8 mouse cellular contexts compared by ENCODE assay signal in the genomic region with DNA sequence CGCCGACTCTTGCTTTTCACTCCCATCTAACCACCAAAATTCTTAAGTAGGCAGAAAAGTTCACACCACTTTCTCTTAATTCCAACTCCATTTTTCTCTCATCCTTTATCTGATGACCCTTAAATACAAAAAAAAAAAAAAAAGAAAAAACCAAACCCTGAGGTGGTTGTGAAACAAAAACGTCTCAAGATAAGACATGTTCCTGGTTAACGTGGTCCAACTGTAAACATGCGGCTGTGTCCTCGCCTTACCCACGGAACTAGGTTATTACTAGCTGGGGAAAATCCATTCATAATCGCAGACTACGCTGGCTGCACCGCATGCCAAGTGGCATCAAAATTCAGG. TPM values are rescaled to one million over a fixed set of nuclear protein-coding genes. Genes with fewer than 3 reads are reported as not detected.
DNase-seq lines count a peak whose midpoint lies in the region; ATAC-seq lines count a peak whose summit lies in the region.

No protein-coding gene starts in this region.

- no peaks in the 10 kb centered on the region for H3K27me3 ChIP-seq in kidney, embryonic 14.5 days (ENCODE audit: control insufficient read depth, insufficient read depth, low read length)
- H3K27me3 ChIP-seq in hindbrain, embryonic 16.5 days (replicated peaks; ENCODE audit: control insufficient read depth, insufficient read depth, low read length) = no peaks in the 10 kb centered on the region
- H3K27me3 ChIP-seq in midbrain, embryonic 15.5 days (replicated peaks) = no peaks in the 10 kb centered on the region

- H3K9me3 ChIP-seq in kidney, embryonic 14.5 days (ENCODE audit: control insufficient read depth, low read length) = no peaks in the 10 kb centered on the region
- H3K9me3 ChIP-seq in hindbrain, embryonic 16.5 days (ENCODE audit: control insufficient read depth, low read length) = no peaks in the 10 kb centered on the region
- no peaks in the 10 kb centered on the region for H3K9me3 ChIP-seq in midbrain, embryonic 15.5 days

- ATAC-seq in kidney, embryonic 14.5 days (ENCODE audit: low FRiP score, low TSS enrichment) = no peak
- no peak for ATAC-seq in hindbrain, embryonic 16.5 days
- no peak for ATAC-seq in midbrain, embryonic 15.5 days (replicated peaks)
- no peak for ATAC-seq in activated CD4-positive, CD25-positive, alpha-beta regulatory T cell, adult 4 months

- peak overlapping the region; percentile 75 for H3K4me3 ChIP-seq in kidney, embryonic 14.5 days (ENCODE audit: low read length)
- H3K4me3 ChIP-seq in brown adipose tissue, adult 24 weeks (ENCODE audit: insufficient read depth, low read depth, low read length) = peak overlapping the region; percentile 93
- H3K4me3 ChIP-seq in hindbrain, embryonic 16.5 days (ENCODE audit: low read length) = peak overlapping the region; percentile 92
- peak overlapping the region; percentile 97 for H3K4me3 ChIP-seq in midbrain, embryonic 15.5 days

- H3K4me1 ChIP-seq in kidney, embryonic 14.5 days (ENCODE audit: control insufficient read depth, insufficient read depth, low read length) = peaks cover 5% of the 10 kb centered on the region
- H3K4me1 ChIP-seq in brown adipose tissue, adult 24 weeks (ENCODE audit: control insufficient read depth, insufficient read depth, insufficient read length, low read length) = peaks cover 7% of the 10 kb centered on the region
- H3K4me1 ChIP-seq in hindbrain, embryonic 16.5 days (ENCODE audit: control insufficient read depth, insufficient read depth, low read depth, low read length) = peaks cover 8% of the 10 kb centered on the region
- peaks cover 19% of the 10 kb centered on the region for H3K4me1 ChIP-seq in midbrain, embryonic 15.5 days

- H3K9ac ChIP-seq in kidney, embryonic 14.5 days (ENCODE audit: low read depth, low read length) = peak overlapping the region; percentile 83
- H3K9ac ChIP-seq in hindbrain, embryonic 16.5 days (ENCODE audit: low read depth, low read length) = peak overlapping the region; percentile 92
- H3K9ac ChIP-seq in midbrain, embryonic 15.5 days = peak overlapping the region; percentile 93

- WGBS in kidney, embryonic 14.5 days = 16% methylated on average over 10 of the region's 10 CpGs
- WGBS in hindbrain, embryonic 16.5 days = 16% methylated on average over 10 of the region's 10 CpGs
- WGBS in midbrain, embryonic 15.5 days = 18% methylated on average over 10 of the region's 10 CpGs

- no peak for DNase-seq in kidney, postnatal 25 days
- no peak for DNase-seq in cerebellum, postnatal 25 days
- no peak for DNase-seq in spleen, postnatal 4 days (ENCODE audit: low spot score in 2 of 2)

- peaks cover 31% of the 10 kb centered on the region for H3K36me3 ChIP-seq in kidney, embryonic 14.5 days (ENCODE audit: control insufficient read depth, insufficient read depth, low read length)
- peaks cover 11% of the 10 kb centered on the region for H3K36me3 ChIP-seq in hindbrain, embryonic 16.5 days (ENCODE audit: control insufficient read depth, insufficient read depth, low read length)
- peaks cover 4% of the 10 kb centered on the region; the same call in 1 of the 2 replicates for H3K36me3 ChIP-seq in midbrain, embryonic 15.5 days (replicated peaks)

- no peak overlapping the region for H3K27ac ChIP-seq in kidney, embryonic 14.5 days (ENCODE audit: low read depth, low read length)
- H3K27ac ChIP-seq in brown adipose tissue, adult 24 weeks (replicated peaks; ENCODE audit: low read depth, low read length) = no peak overlapping the region
- peak overlapping the region; percentile 88 for H3K27ac ChIP-seq in hindbrain, embryonic 16.5 days (ENCODE audit: low read depth, low read length)
- H3K27ac ChIP-seq in midbrain, embryonic 15.5 days = peak overlapping the region; percentile 93

- H3K4me2 ChIP-seq in kidney, embryonic 14.5 days (replicated peaks; ENCODE audit: low read depth, low read length) = peak overlapping the region; percentile 75
- peak overlapping the region; percentile 80 for H3K4me2 ChIP-seq in hindbrain, embryonic 16.5 days (ENCODE audit: low read length)
- peak overlapping the region; percentile 71 for H3K4me2 ChIP-seq in midbrain, embryonic 15.5 days

RNA-seq across cellular contexts. Expression of gene Metap2, which starts 8.3 kb away (rescaled TPM):
- polyA plus RNA-seq in kidney, embryonic 14.5 days (2014; fragmentation: Nextera tagmentation; extraction: Ambion mirVana) = 212 and 221 TPM in 2 replicates
- polyA plus RNA-seq in brown adipose tissue, adult 24 weeks (2012; ENCODE audit: insufficient read depth, insufficient read length, missing spikeins) = 137 TPM in 2 replicates
- polyA plus RNA-seq in hindbrain, embryonic 16.5 days (2015; fragmentation: Nextera tagmentation; extraction: Ambion mirVana) = 138 and 152 TPM in 2 replicates
- 140 and 157 TPM in 2 replicates for polyA plus RNA-seq in midbrain, embryonic 15.5 days (2015; fragmentation: Nextera tagmentation; extraction: Ambion mirVana)
- polyA plus RNA-seq in activated CD4-positive, CD25-positive, alpha-beta regulatory T cell, adult 4 months (2017; shearing (Covaris generic)) = 100 to 1,000 TPM; 188 to 241 TPM

RNA-seq across cellular contexts. Expression of gene Usp44, which starts 57.2 kb away (rescaled TPM):
- polyA plus RNA-seq in kidney, embryonic 14.5 days (2014; fragmentation: Nextera tagmentation; extraction: Ambion mirVana) = 1.1 and 1.4 TPM in 2 replicates
- polyA plus RNA-seq in brown adipose tissue, adult 24 weeks (2012; ENCODE audit: insufficient read depth, insufficient read length, missing spikeins) = not detected in 2 replicates
- polyA plus RNA-seq in hindbrain, embryonic 16.5 days (2015; fragmentation: Nextera tagmentation; extraction: Ambion mirVana) = 0.27 and 0.29 TPM in 2 replicates
- 0.32 and 0.61 TPM in 2 replicates for polyA plus RNA-seq in midbrain, embryonic 15.5 days (2015; fragmentation: Nextera tagmentation; extraction: Ambion mirVana)
- under 1 TPM in 1 of 2 experiments, not detected in 1; 0.17 TPM for polyA plus RNA-seq in activated CD4-positive, CD25-positive, alpha-beta regulatory T cell, adult 4 months (2017; shearing (Covaris generic))

Comparison
In these comparisons a context has a peak if more than half of its experiments do, and no peak if none do; other contexts are left out.
1. H3K27ac ChIP-seq: peak in hindbrain, embryonic 16.5 days (single experiment) and midbrain, embryonic 15.5 days (single experiment); none in kidney, embryonic 14.5 days (single experiment) and brown adipose tissue, adult 24 weeks (single experiment).
2. Peak in every context shown above with its lines, with median percentiles within 50 percentile points of each other: H3K4me2 ChIP-seq, H3K4me3 ChIP-seq and H3K9ac ChIP-seq.